Mouse (Mus musculus): ENCODE measurements around the gene Kctd20. TPM values are rescaled to one million over a fixed set of nuclear protein-coding genes. Genes with fewer than 3 reads are reported as not detected.

Gene Kctd20
- total RNA-seq, 2 experiments from 2014 or later: 131 to 222 TPM

- ATAC-seq (ENCODE audit: poor library complexity, severe bottlenecking): no peak
Measured at GRCm38 (mm10) chr17:28931436-28932211, 20.1 kb upstream of the Kctd20 start.

- no peak for ATAC-seq (ENCODE audit: poor library complexity, severe bottlenecking)
Measured at GRCm38 (mm10) chr17:28932274-28932673, 19.5 kb upstream of the Kctd20 start.

DNA sequence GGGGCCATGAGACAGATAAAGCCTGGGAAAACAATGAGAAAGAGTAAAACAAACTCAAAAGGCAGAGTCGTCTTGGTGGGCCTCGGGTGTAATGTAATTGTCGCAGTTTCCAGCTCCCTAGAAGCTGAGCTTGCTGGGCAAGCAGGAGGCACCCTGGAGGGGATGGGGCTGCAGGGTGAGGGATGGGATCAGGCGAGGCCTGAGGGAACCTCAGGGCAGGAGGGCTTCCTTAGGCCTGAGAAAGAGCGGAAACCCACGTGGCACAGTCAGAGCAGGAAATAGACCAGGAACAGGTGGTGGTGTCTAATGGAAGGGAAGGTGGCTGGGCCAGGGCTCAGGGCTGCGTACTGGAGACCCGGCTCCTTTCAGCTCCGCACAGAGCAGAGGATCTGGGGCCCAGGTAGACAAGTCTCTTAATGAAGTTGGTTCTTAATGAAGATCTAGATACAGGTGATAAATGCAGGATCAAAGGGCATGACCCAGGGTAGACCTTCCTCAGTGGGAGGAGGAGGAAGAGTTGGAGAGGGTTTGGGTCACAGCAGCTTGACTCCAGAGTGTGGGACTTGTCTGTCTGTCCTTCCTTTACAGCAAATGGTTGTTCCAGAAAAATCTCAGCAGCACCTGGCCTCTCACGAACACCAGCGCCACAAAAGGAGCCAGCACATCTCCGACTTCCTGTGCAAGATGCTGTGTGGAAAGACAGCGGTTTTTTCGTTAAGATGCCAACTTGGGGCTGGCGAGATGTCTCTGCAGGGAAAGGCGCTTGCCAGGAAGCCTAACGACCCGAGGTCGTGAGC lies 17.4 kb upstream of the Kctd20 start:
- no peak for ATAC-seq (ENCODE audit: poor library complexity, severe bottlenecking)

- no peak for ATAC-seq (ENCODE audit: poor library complexity, severe bottlenecking)
Measured at GRCm38 (mm10) chr17:28936133-28936532, 15.6 kb upstream of the Kctd20 start.

GRCm38 (mm10) chr17:28936622-28937345 lies 15.0 kb upstream of the Kctd20 start:
- ATAC-seq (ENCODE audit: poor library complexity, severe bottlenecking): peak; percentile 81

DNA sequence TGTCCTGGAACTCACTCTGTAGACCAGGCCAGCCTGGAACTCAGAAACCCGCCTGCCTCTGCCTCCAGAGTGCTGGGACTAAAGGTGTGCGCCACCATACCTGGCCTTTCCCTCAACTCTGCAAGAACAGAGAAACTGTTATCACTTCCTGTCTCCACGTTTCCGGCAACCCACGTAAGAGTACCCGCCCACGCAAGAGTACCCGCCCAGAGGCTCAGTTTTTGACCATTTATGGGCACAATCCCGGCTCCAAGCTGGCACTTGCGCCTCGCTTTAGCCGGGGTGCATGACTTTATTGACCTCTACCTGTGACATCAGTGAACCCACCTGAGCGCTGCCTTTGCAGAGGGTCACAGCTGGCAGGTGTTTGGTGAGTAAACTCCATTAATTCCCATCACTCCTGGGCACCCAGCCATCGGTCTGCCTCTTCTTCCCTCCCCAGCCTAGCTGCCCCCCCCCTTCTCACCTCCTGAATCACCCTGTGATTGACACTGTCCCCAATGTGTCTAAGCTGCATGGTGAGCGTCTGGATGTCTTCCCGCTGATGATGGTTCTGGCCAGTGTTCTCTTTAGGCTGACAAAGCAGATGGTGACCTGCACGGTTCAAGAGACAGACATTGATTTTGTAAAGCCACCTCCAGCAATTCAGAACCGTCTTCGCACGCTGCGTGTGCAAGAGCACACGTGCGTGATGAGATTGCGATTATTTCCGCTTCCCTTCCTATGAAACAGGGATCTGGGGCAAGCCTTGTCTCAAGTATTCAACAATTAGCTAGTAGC lies 10.8 kb upstream of the Kctd20 start:
- ATAC-seq (ENCODE audit: poor library complexity, severe bottlenecking): peak; percentile 74

DNA sequence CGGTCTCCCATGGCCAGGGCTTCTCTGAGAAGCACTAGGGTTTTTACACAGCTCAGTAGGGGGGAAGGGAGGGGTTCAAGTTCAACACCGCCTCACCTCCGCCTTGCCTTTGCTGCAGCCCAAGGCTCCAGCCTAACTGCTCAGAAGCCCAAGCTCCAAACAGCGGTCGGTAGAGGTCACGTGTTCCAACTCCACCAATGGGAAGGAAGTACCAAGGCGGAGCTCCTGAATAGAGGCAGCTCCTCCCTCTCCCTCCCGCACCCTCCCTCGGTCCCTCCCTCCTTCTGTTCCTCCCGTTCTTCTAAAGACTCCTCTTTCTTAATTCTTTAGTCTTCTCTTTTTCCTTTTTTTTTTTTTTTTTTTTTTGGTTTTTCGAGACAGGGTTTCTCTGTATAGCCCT lies 9.6 kb upstream of the Kctd20 start:
- ATAC-seq (ENCODE audit: poor library complexity, severe bottlenecking): peak; percentile 68

GRCm38 (mm10) chr17:28943740-28944139 lies 8.0 kb upstream of the Kctd20 start, which contains the start of gene Pxt1:
Gene Pxt1 (minus strand): TSS chr17:28943840.
- no peak for ATAC-seq (ENCODE audit: poor library complexity, severe bottlenecking)

- no peak for ATAC-seq (ENCODE audit: poor library complexity, severe bottlenecking)
Measured at GRCm38 (mm10) chr17:28944481-28944880, 7.3 kb upstream of the Kctd20 start.

GRCm38 (mm10) chr17:28947011-28947939 lies 4.5 kb upstream of the Kctd20 start:
- peak; percentile 74 for ATAC-seq (ENCODE audit: poor library complexity, severe bottlenecking)

GRCm38 (mm10) chr17:28948661-28949060 lies 3.1 kb upstream of the Kctd20 start:
- ATAC-seq (ENCODE audit: poor library complexity, severe bottlenecking): no peak

- ATAC-seq (ENCODE audit: poor library complexity, severe bottlenecking): no peak
Measured at GRCm38 (mm10) chr17:28950751-28951150, 999 bp upstream of the Kctd20 start.

- no peak for ATAC-seq (ENCODE audit: poor library complexity, severe bottlenecking)
Measured at GRCm38 (mm10) chr17:28953251-28953650, 1.5 kb downstream of the Kctd20 start.

DNA sequence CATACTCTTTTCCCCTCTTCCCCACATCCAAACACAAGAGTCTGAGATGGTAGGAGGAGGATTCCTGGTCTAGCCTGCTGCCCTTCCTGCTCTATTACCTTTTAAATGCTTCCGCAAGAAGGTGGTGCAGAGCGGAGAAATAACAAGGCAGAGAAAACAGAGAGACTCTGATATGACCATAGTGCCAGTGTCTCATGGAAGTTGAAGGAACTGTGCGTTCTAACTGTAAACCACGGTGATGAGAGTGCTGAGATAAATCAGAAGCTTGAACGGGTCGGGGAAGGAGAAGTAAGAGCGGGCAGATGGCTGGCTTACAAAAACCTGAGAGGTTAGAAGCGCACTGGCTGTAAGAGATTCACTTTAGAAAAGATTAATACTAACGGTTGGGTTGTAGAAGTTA lies 2.7 kb downstream of the Kctd20 start:
- ATAC-seq (ENCODE audit: poor library complexity, severe bottlenecking): no peak

- ATAC-seq (ENCODE audit: poor library complexity, severe bottlenecking): no peak
Measured at GRCm38 (mm10) chr17:28960597-28960996, 8.8 kb downstream of the Kctd20 start.

DNA sequence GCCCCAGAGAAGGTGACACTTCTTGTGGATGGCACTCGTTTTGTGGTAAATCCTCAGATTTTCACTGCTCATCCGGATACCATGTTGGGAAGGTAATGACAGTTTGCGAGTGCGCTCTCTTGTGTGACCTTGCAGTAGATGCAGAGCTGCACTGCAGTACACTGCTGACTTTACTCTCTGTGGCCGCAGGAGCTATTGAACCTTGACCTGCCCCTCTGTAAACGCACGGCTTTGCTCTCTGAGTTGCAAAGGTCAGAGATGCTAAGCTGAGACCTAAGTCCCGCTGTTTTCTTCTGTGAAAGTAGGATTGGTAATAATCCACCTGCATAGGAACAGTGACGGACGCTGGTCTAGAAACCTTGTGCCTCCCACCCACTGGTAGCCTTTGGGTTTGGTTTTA lies 9.8 kb downstream of the Kctd20 start:
- no peak for ATAC-seq (ENCODE audit: poor library complexity, severe bottlenecking)

DNA sequence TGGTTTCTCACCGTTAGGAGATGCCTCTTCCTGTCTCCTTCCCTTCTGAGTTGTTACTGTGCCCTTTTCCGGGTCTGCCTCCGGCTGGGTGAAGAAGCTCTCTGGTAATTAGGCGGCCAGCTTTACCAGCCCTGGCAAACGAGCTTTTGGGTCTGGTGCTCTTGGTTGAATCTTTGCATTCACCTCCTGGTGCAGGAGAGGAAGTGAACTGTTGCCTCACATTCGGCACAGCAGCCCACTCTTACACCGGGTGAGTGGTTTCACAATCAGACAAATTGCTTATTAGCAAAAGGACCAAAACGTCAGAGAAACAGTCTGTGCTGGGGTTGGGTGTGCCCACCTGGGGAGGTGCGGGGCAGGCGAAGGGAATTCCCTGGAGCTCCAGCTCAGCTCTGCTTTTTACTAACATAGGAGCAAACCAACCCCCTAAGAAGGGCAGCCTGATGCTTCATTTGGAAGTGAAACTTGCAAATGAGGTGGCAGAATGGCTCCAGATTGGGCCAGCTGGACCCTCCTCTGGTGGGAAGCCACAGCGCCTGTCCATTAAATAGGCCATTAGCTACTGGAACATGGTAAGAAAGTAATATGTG lies 15.4 kb downstream of the Kctd20 start:
- ATAC-seq (ENCODE audit: poor library complexity, severe bottlenecking): peak; percentile 78

DNA sequence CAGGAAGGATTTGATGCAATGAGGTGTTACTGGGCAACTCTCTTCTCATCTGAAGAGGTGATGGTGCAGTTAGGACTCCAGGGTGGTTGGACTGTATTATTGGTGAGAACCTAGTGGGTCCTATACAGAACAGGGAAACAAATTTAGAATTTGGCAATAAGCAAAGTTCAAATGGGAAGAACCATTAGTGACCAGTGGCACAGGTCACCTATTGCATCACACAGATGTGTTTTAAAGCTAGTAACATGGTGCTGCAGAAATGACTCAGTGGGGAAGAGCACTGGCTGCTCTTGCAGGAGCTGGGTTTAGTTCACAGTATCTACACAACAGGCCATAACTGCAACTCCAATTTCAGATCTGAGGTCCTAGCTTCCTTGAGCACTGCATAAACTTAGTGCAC lies 18.4 kb downstream of the Kctd20 start:
- no peak for ATAC-seq (ENCODE audit: poor library complexity, severe bottlenecking)

DNA sequence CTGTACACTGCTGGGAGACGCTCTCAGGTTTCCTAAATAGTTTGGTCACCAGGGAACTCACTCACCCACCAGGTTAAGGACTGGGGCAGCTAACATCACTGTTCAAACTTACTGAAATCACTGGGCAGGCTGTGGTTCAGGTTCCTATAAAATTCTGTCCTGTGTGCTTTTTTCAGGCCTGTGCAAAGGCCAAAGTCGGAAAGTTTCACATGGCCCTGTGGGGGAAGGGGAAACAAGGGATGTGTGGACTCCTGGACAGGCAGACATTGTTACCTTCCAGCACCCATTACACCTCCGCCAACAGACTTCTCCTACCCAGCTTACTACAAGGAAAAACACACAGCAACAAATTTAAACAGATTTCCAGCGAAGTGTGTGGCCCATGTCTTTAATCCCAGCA lies 27.3 kb downstream of the Kctd20 start:
- ATAC-seq (ENCODE audit: poor library complexity, severe bottlenecking): no peak
